Mouse (Mus musculus): ENCODE measurements around the gene Polg2.
"Not testable (repeated sequence)": the region's sequence is repeated elsewhere in the genome, so short reads cannot be mapped to it uniquely, and the experiment has no call there.

Polg2 gene

DNA sequence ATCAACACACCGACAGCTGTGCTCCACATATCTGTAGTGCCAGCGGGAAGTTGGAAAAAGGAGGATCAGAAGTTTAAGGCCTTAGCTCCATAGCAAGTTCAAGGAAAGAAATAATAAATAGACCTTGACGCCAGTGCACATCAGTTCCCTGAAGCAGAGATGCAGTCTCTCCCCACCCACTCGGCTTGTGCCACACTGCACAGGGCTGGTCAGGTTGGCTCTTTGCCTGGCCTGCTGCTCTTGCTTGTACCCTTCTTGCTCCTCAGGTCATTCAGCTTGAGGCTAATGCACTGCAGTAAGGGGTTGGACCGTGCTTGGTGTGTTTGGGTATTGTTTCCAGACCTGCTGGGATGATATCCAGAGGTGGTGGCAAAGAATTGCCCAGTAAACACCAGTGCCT is 18.8 kb downstream of the Polg2 start:
- no peak for DNase-seq

DNA sequence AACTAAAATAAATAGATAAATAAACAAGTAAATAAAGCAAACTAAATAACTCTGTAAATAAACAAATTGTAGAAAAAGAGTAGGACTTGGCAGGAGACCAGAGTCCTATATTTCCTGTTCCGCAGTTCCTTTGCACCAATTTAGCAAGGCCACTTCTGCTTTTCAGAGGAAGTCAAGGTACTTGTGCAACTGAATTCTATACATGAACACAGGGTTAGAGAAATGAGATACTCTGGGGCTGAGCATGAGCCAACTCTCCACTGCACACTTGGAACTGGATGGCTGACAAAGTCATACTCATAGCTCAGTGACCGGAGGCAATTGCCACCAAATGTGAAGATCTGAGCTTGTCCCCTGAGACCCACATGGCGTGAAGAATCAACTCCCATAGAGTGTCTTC is 20.3 kb downstream of the Polg2 start:
- no peak for DNase-seq

DNA sequence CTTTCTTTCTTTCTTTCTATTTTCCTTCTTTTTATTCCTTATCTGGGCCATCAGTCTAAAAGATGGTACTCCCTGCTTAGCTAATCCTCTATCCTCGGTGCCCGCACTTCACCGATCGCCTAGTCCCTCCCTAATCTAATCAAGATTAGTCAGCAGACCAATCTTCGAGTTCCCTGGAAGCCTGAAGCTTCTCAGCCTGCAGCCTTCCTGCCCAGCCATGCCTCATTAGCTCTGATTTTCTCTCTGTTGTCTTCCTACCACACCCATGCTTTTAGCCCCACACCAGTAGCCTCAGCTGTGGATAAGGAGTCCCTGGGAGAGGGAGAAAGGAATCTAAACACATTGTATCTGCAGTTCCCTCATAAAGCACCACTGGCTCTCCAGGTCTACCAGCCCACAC is 23.8 kb downstream of the Polg2 start:
- DNase-seq, result no peak

DNA sequence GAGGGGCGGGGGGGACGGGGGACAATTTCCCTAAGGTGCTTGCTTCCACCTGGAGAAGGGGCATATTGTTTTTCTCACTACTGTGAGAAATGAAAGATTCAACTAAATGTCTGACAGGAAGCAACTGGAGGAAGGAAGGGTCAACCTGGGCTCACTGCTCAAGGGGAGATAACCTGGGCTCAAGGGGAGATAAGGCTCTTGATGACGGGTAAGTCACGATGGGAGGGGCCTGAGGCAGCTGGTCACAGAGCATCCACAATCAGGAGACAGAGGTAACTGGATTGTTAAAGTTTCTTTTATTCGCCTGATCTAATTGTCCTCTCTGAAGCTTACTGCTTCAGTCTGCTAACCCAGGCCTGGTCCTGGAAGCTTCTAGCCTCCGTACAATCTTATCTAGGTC is 26.0 kb downstream of the Polg2 start:
- DNase-seq, result no peak

DNA sequence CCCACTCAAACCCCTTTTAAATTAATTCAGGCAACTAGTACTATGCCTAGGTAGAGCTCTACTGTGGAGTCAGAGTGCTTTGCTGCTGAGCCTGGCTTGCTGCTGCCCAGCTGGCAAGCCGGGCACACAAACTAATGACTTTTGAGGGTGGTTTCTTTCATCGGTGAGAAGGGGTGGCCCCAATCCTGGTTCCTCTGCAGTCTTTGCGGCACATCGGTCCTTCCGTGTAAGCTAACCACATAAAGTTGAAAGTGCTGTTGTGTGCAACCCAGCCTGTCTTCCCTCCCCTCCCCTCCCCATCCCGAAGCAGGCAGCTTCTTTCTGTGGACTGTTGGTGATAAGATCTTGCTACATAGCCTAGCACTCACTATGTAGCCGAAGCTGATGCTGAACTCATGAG is 27.2 kb downstream of the Polg2 start:
- DNase-seq, result no peak

DNA sequence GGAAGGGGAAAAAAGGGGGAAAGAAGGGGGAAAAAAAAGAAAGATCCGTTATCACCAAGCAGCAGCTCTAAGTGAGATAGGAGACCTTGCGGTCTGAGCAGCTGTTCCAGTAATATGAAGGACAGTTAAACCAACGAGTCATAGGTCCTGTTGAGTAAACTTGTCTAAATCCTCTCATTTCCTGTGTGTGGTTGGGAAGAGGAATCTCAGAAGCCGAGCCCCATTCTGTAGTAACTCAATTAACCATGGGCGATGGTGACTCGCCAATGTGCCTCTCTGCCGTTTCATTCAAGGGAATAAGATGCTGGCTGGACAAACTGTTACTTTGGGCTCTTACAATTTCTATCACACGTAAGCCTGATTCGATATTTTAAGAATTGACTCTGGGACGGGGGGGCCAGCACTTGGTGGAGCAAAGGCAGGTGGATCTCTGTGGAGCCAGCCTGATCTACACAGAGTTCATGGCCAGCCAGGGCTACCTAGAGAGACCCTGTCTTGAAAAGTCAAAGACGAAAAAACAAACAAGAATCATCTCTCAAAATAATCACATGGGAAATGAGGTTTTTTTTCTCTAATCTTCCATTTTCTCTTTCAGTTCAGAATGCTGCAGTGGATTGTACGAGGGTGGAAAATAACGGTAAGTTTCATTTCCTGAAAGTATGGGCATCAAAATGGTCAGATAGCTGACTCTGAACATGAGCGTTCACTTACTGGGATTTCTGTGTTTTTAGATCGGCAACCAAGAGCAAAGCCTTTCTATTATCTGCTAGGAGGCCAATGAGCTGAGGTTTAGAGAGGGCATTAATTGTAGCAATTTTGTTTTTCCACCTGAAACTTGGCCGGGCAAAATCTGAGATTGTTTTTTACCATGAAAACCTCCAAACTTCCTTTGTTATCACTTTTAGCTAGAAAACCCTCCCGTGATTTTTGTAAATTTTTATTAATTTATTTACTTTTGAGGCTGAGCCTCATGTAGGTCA is 28.0 kb downstream of the Polg2 start, which contains the start of gene Milr1:
Gene Milr1 (plus strand): TSS at position 188 of the 980 bp plus-strand sequence.
- no peak for DNase-seq

DNA sequence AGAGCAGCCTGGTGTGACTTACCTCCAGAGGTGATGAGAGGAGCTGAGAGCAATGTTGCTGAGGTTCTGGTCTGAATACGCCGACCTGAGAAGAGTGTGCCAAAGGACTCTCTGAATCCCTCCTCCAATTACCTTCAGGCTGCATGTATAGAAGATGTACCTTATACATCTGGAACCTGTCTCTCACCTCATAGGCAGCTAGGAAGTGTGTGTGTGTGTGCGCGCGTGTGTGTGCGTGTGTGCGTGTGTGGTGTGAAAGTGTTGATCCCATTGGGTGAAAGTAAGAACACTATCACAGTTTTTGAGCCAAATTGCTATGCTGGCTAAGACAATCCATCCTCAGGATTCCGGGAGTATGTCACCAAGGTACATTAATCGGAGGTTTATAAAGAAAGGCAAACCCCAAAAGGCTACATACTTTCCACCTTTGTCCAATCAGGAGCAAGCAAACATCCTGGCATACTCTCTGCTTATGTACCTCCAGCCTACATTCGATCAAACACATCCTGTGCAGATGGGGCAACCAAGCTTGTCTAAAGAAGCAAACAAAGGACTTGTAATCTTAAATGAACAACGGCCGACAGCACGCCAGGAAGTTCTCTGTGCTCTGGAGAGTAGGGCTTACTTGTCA is 29.1 kb downstream of the Polg2 start, which contains the start of gene Pecam1:
Gene Pecam1 (minus strand): TSS at position 508 of the 631 bp plus-strand sequence.
- DNase-seq, result no peak

DNA sequence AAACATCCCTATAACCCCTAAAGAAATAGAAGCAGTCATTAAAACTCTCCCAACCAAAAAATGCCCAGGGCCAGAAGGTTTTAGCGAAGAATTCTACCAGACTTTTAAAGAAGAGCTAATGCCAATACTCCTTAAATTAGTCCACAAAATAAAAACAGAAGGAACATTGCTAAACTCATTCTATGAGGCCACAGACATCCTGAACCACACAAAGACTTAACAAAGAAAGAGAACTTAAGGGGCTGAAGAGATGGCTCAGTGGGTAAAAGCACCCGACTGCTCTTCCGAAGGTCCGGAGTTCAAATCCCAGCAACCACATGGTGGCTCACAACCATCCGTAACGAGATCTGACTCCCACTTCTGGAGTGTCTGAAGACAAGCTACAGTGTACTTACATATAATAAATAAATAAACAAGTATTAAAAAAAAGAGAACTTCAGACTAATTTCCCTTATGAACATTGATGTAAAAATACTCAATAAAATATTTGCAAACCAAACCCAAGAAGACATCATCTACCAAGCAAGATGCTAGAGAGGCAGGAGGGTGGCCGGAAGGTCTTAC is 29.7 kb downstream of the Polg2 start:
- not testable (repeated sequence) for DNase-seq

DNA sequence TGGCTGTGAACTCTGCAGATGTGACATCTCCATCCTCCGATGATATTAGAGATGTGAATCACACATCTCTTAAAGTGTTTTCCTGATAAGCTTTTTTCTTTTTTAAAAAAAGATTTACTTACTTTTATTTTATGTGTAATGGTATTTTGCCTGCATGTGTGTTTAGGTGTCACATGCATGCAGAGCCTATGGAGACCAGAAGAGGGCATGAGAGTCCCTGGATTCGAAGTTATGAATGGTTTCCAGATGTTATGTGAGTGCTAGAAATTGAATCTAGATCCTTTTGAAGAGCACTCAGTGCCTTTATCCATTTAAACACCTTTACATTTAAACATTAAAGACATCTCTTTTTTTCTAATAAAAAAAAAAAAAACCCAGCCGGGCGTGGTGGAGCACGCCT is 34.4 kb downstream of the Polg2 start:
- no peak for DNase-seq

DNA sequence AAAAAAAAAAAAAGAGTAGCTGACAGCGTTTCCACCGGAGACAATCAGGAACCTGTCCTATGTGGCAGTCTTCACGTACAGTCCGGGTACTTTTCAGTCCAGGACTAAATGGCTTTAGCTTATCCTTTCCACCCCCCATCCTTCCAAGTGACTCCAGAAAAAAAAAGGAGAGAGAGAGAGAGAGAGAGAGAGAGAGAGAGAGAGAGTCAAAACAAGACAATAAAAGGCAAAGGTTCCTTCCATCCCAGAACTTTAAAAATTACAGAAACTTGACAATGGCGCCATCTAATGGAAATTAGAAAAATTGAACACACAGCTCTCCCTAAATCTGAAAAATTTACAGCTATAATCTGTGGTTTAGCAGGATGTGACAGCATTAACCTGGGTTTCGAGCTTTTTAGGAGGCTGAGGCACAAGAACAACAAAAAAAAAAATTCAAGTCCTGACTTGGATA is 36.9 kb downstream of the Polg2 start:
- no peak for DNase-seq

DNA sequence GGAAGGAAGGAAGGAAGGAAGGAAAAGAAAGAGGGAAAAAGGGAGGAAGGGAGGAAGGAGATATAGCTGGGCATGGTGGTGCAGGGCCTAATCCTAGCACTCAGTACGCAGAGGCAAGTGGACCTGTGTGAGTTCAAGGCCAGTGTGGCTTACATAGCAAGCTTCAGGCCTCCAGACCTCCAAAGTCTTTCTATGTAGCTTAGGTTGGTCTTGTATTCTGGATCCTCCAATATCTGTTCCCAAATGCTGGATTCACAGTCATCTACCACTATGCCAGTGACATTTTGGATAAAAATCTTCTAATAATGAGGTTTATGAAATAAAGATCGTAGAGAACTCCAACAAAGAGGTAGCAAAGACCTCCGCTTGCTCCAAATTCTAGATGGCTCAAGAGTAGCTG is 37.5 kb downstream of the Polg2 start:
- DNase-seq, result no peak

DNA sequence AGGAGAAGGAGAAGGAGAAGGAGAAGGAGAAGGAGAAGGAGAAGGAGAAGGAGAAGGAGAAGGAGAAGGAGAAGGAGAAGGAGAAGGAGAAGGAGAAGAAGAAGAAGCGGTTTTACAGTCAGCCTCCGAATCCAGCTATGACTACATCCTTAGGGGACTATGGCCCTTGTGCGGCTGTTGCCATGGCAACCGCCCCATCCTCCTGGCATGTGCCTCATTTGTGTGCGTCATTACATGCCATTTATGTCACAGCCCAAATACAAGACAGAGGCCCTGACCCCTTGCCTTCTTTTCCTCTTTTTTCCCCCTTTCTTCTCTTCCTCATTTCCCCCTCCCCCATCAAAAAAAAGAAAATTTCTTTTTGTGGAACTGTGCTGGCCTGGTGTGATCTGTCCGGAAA is 38.1 kb downstream of the Polg2 start:
- peak; percentile 20 for DNase-seq

DNA sequence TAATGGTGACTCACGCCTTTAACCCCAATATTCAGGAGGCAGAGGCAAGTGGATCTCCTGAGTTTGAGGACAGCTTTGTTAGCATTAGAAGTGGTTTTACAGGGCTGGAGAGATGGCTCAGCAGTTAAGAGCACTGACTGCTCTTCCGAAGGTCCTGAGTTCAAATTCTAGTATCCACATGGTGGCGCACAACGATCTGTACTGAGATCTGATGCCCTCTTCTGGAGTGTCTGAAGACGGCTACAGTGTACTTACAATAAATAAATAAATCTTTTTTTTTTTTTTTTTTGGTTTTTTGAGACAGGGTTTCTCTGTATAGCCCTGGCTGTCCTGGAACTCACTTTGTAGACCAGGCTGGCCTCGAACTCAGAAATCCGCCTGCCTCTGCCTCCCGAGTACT is 38.6 kb downstream of the Polg2 start:
- not testable (repeated sequence) for DNase-seq

DNA sequence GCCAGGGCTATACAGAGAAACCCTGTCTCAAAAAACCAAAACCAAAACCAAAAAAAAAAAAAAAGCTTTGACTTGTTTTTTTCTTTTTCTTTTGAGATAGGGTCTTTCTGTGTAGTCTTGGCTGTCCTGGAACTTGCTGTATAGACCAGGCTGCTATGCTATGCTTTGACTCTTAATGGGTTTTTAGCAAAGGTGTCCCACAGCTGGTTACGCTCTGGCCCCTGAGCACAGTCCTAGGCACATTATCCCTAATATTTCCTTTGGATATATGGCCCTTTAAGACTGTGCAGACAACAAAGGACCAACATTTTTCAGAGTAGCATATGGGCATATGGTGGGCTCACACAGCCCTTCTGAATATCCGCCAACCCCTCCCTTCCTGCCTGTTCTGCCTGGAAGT is 40.2 kb downstream of the Polg2 start:
- DNase-seq, result no peak

DNA sequence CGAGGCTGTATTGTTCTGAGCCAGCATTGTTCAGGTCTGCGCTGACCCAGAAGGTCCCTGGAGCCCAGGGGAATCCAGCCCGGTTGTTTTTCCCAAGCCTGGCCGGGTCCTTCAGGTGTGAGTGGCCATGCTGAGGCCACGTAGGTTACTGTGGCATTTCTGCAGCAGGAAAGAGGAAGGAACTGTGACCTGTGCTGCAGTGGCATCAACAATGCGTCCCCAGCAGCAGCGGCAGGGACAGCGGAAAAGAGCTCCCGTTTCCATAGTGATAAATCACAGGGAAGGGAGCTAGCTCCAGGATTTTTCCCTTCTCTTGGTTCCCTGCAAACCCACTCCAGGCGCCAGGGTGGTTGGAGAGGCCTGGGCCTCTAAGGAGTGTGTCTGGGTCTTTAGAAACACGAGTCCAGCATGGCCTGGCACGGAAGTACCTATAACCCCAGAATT is 42.1 kb downstream of the Polg2 start:
- DNase-seq, result peak; percentile 15

DNA sequence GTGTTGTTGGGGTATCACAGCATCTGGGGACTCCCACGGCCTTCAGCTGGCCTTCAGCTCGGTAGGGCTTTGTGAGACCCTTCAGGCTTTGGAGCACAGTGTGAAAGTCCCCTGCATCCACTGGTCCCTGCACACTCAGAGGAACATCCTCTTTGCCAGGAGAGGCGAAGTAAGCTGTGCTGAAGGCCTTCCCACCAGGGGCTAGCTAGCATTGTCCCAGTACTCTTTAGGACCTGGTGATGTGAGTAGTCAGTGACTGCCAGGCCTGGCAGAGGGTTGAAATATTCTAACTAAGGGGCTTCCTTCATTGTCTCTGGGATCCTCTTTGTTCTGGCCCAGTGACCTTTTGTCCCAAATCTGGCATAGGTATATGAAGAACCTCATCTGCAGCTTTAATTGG is 42.7 kb downstream of the Polg2 start:
- no peak for DNase-seq

DNA sequence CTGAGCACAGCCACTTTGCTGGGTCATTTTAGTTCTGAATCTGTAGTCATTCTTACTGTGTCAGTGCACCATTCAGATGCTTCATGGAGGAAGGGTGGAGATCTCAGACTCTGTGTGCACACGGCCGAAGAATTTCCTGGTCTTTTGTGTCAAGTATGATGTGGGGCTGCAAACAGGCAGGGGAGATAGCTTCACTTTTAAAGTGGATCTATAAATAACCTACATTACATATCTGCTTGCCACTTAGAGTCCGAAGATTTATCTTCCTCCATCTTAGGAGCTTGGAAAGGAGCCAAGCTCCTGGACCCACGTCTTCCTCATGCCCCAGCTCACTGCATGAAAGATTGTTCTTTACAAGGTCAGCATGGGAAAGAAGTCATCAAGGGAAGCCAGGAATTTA is 48.6 kb downstream of the Polg2 start:
- DNase-seq, result no peak

DNA sequence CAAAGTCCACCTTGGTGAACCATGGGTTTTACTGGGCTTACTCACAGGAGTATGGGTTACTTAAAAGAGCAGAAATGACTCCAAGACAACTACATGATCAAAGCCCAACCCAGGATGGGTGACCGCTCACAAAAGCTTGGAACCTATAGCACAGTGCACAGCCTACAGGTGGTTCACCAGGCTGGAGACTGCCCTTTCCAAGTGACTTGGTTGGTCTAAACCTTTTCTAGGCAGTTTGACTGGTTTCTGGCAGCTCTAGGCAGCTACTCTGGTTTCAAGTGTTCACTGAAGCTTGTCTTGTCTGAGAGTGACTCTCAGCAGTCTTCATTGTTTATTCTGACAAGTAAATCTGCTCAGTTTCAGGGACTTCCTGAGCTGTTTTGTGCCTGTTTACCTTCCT is 49.7 kb downstream of the Polg2 start:
- DNase-seq, result no peak

DNA sequence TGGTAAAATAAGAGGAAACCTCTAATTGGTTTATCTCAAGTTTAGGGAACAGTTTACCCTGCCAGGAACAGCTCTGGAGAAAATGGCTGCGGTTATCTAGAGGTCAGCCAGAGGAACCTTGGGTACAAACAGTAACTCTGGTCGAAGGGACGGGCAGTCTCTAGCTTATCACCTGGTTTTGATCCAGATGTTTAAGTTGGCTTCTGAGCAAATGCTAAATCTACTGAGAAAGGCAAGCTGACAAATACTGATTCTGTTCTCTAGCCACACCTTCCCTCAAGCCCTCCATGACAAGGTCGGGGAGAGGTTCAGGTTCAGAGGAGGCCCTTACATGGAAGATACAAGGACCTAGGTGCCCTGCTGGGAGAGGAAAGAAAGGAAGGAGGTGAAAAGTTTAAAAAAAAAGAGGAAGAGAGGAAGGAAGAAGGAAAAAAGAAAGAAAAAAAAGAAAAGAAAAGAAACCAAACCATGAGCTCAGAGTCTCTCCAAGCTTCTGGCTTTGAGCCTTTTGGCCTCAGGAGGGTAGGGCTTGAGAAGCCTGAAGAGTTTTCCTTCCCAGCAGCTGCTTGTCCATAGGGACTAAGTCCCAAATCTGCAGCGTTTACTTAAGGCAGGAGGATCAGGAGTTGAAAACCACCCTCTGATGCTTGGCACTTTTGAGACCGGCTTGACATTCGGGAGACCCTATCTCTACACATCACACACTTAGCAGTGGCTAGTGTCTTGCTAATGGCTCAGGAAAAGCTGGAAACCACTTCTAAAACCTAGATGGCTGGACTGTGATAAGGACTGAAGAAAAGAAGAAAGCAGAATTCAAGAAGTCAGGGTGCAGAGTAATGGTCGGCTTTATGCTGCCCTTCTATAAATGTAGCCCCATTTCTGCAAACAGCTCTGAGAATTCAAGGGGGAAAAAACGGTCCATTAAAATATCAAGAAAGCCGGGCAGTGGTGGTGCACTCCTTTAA is 50.7 kb downstream of the Polg2 start:
- DNase-seq, result no peak

DNA sequence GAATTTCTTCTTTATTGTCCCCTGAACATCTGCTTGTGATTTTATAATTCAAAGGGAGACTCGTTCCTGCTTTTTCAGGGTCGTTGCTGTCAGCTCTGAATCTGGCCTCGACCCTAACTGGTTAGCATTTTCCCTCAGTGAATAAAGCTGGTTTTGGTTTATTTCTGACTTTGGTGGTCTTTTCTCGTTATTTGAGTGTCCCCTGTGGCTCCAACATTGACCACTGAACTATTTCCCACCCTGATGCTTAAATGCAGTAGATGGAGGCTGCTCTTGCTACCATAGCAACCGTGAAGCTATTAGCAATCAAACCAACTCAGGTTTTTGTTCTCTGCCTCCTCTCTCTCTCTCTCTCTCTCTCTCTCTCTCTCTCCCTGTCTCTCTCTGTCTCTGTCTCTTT is 51.4 kb downstream of the Polg2 start:
- no peak for DNase-seq

DNA sequence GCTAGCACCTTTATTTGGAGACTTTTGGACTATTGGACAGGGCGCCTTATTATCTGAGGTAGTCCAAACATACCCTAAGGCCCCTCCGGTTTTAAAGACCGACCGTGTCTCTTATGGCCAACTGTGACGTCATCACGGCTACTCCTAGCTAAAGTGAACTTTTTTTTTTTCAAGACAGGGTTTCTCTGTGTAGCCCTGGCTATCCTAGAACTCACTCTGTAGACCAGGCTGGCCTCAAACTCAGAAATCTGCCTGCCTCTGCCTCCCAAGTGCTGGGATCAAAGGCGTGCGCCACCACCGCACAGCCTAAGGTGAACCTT is 54.5 kb downstream of the Polg2 start:
- DNase-seq, result not testable (repeated sequence)

DNA sequence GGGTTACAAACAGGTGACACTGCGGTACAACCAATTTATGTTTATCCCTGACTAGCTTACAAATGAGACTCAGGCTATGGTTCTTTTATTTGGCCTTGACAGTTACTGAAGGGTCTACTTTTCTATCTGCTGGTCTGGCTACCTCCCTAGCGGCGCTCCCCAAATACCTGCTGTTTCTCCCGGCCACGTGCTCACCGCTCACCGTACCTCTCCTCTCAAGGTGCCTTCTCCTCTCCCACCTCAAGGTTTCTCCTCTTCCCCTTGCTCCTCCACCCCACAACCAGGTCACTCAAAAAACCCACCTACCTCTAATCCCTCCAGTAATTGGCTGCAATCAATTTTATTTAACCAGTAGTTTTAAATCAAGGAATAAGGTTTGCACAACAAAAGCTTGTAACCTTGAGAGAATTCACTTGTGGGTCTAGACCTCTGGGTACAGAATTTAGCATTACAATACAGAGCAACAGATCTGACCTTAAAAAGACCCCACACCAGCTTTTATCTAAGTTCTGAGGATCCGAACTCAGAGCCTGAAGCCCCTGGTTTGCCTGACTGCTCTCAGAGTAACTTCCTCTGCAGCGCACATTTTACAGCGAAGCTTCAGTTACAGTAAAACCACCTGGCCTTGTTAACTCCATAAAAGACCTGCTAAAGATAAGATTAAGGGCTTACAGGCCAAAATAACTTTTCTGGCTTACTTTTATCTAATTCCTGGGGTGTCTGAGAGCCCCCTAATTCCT is 55.0 kb downstream of the Polg2 start:
- DNase-seq, result no peak
